Mouse (Mus musculus): Measurements from ENCODE around the gene Zbtb42. TPM values are rescaled to one million over a fixed set of nuclear protein-coding genes. Genes with fewer than 3 reads are reported as not detected.
A peak's percentile ranks its signal among the peaks of the same experiment; 100 is the strongest.

The Zbtb42 gene
- 0.27 and 0.87 TPM in 2 replicates for total RNA-seq (2017)

- peak; percentile 15 for ATAC-seq (replicated peaks; ENCODE audit: low read depth, poor library complexity, severe bottlenecking)
Observed at GRCm38 (mm10) chr12:112678555-112679026, at the start of gene Zbtb42. Gene Zbtb42 (plus strand): TSS chr12:112678828.

GRCm38 (mm10) chr12:112628928-112629721, 49.5 kb upstream of the Zbtb42 start:
- peak; percentile 73 for ATAC-seq (replicated peaks; ENCODE audit: low read depth, poor library complexity, severe bottlenecking)

- ATAC-seq (replicated peaks; ENCODE audit: low read depth, poor library complexity, severe bottlenecking): no peak
Observed at GRCm38 (mm10) chr12:112630029-112630428, 48.6 kb upstream of the Zbtb42 start.

- ATAC-seq (replicated peaks; ENCODE audit: low read depth, poor library complexity, severe bottlenecking): no peak
Observed at GRCm38 (mm10) chr12:112630796-112631195, 47.8 kb upstream of the Zbtb42 start.

- no peak for ATAC-seq (replicated peaks; ENCODE audit: low read depth, poor library complexity, severe bottlenecking)
Observed at GRCm38 (mm10) chr12:112631472-112631871, 47.2 kb upstream of the Zbtb42 start.

- ATAC-seq (replicated peaks; ENCODE audit: low read depth, poor library complexity, severe bottlenecking): no peak
Observed at GRCm38 (mm10) chr12:112632084-112632777, 46.4 kb upstream of the Zbtb42 start.

GRCm38 (mm10) chr12:112632907-112633306, 45.7 kb upstream of the Zbtb42 start:
- ATAC-seq (replicated peaks; ENCODE audit: low read depth, poor library complexity, severe bottlenecking): no peak

- ATAC-seq (replicated peaks; ENCODE audit: low read depth, poor library complexity, severe bottlenecking): no peak
Observed at GRCm38 (mm10) chr12:112633686-112634085, 44.9 kb upstream of the Zbtb42 start.

GRCm38 (mm10) chr12:112639526-112639925, 39.1 kb upstream of the Zbtb42 start:
- no peak for ATAC-seq (replicated peaks; ENCODE audit: low read depth, poor library complexity, severe bottlenecking)

GRCm38 (mm10) chr12:112643126-112643525, 35.5 kb upstream of the Zbtb42 start:
- no peak for ATAC-seq (replicated peaks; ENCODE audit: low read depth, poor library complexity, severe bottlenecking)

GRCm38 (mm10) chr12:112644180-112644854, 34.3 kb upstream of the Zbtb42 start, which contains the start of gene Siva1:
Gene Siva1 (plus strand): TSS chr12:112644679.
- ATAC-seq (replicated peaks; ENCODE audit: low read depth, poor library complexity, severe bottlenecking): peak; percentile 88

- ATAC-seq (replicated peaks; ENCODE audit: low read depth, poor library complexity, severe bottlenecking): peak; percentile 15
Observed at GRCm38 (mm10) chr12:112644855-112645506, 33.6 kb upstream of the Zbtb42 start.

- ATAC-seq (replicated peaks; ENCODE audit: low read depth, poor library complexity, severe bottlenecking): no peak
Observed at GRCm38 (mm10) chr12:112646139-112646538, 32.5 kb upstream of the Zbtb42 start.

GRCm38 (mm10) chr12:112648081-112648480, 30.5 kb upstream of the Zbtb42 start:
- ATAC-seq (replicated peaks; ENCODE audit: low read depth, poor library complexity, severe bottlenecking): no peak

GRCm38 (mm10) chr12:112651778-112652439, 26.7 kb upstream of the Zbtb42 start:
- no peak for ATAC-seq (replicated peaks; ENCODE audit: low read depth, poor library complexity, severe bottlenecking)

GRCm38 (mm10) chr12:112653157-112653824, 25.3 kb upstream of the Zbtb42 start:
- peak; percentile 87 for ATAC-seq (replicated peaks; ENCODE audit: low read depth, poor library complexity, severe bottlenecking)

- ATAC-seq (replicated peaks; ENCODE audit: low read depth, poor library complexity, severe bottlenecking): no peak
Observed at GRCm38 (mm10) chr12:112654076-112654475, 24.6 kb upstream of the Zbtb42 start.

- no peak for ATAC-seq (replicated peaks; ENCODE audit: low read depth, poor library complexity, severe bottlenecking)
Observed at GRCm38 (mm10) chr12:112658619-112659018, 20.0 kb upstream of the Zbtb42 start.

- ATAC-seq (replicated peaks; ENCODE audit: low read depth, poor library complexity, severe bottlenecking): peak; percentile 28; the same call in 1 of the 2 replicates
Observed at GRCm38 (mm10) chr12:112659109-112659508, 19.5 kb upstream of the Zbtb42 start.
